Mouse (Mus musculus): ENCODE results near the gene Ltbr.

DNA sequence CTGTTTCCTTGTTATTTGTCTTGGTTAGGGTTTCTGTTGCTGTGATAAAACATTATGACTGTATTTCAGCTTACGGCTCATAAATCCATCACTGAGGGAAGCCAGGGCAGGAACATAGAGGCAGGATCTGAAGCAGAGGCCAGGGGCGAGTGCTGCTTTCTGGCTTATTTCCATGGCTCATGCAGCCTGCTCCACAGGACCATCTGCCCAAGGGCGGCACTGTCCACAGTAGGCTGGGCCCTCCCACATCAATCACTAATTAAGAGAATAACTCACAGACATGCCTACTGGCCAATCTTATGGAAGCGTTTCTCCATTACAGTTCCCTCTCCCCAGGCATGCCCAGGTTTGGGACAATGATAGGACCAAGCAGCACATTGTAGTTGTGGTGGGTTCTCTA is 10.4 kb downstream of the Ltbr start:
- no peak for TF ChIP-seq POLR2A (IDR thresholded peaks at IDR 0.05; ENCODE audit: low read depth, low read length)
- no peak for TF ChIP-seq CTCF (IDR thresholded peaks at IDR 0.05; ENCODE audit: borderline replicate concordance, insufficient read depth, low read length)
